Mouse (Mus musculus): ENCODE measurements around the gene Adgrd1. TPM values are rescaled to one million over a fixed set of nuclear protein-coding genes. Genes with fewer than 3 reads are reported as not detected.
"Not testable (repeated sequence)": the region's sequence is repeated elsewhere in the genome, so short reads cannot be mapped to it uniquely, and the experiment has no call there.

The Adgrd1 gene
- total and polyA plus RNA-seq, 3 experiments = 0.16 TPM; not detected in 2

DNA sequence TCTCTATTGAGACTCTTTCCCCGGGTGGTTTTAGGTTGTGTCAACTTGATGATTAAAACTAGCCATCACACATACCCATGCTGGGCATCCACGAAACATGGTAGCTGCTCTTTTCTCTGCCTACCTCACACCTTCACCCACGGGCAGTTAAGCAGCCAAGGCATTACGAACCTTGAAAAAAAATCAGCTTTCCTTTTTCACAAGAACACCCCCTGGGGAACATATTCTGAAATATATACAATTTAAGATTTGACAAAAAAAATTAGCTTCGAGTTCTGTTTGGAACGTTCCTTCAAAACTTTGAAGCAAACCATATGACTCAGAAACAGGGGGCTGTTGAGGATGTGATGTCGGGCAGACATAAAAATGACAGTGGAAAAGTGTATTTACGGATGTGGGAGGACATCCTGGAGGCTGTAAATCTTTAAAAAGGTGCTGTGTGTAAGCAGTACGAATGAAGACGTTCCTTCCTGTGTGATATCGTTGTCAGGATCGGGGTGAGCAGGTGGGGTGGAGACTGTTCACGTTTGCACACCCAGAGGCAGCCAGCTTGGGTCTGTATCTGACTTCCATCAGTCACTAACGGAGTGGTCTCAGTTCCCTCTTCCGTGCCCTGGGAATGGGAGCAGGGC is 25.2 kb downstream of the Adgrd1 start:
- H3K4me3 ChIP-seq (ENCODE audit: low read depth, low read length) = no peak overlapping the region
- no peak for TF ChIP-seq TAL1 (conservative IDR thresholded peaks at IDR 0.05; ENCODE audit: low read depth, low read length)
- TF ChIP-seq GATA1 (IDR thresholded peaks at IDR 0.05; ENCODE audit: borderline replicate concordance, low read length) = no peak
- peaks cover 60% of the 10 kb centered on the region for H3K9me3 ChIP-seq (replicated peaks)
- no peaks in the 10 kb centered on the region for H3K36me3 ChIP-seq (replicated peaks)
- ATAC-seq (ENCODE audit: extremely low read depth, insufficient number of reproducible peaks, low FRiP score, poor library complexity, severe bottlenecking) (no peak), DNase-seq (ENCODE audit: low spot score) (no peak)
- no peaks in the 10 kb centered on the region for H3K27me3 ChIP-seq (ENCODE audit: insufficient read depth, low read length)
- H3K4me1 ChIP-seq (ENCODE audit: insufficient read depth, low read depth, low read length) = no peaks in the 10 kb centered on the region

- no peaks in the 10 kb centered on the region for H3K27me3 ChIP-seq (ENCODE audit: insufficient read depth, low read length)
- no peaks in the 10 kb centered on the region for H3K4me1 ChIP-seq (ENCODE audit: insufficient read depth, low read depth, low read length)
- no peak for DNase-seq (ENCODE audit: low spot score)
- H3K4me3 ChIP-seq (ENCODE audit: low read depth, low read length) = no peak overlapping the region
- H3K9me3 ChIP-seq (replicated peaks) = peaks cover 61% of the 10 kb centered on the region
- ATAC-seq (ENCODE audit: extremely low read depth, insufficient number of reproducible peaks, low FRiP score, poor library complexity, severe bottlenecking) = no peak
- no peak for TF ChIP-seq GATA2 (IDR thresholded peaks at IDR 0.05; ENCODE audit: borderline replicate concordance, low read depth, low read length)
- no peak for TF ChIP-seq POLR2AphosphoS5 (IDR thresholded peaks at IDR 0.05; ENCODE audit: insufficient replicate concordance, low read depth, low read length)
- TF ChIP-seq CTCF (IDR thresholded peaks at IDR 0.05; ENCODE audit: low read depth, low read length) = no peak
- H3K36me3 ChIP-seq (replicated peaks) = no peaks in the 10 kb centered on the region
These were observed 25.9 kb downstream of the Adgrd1 start for GRCm38 (mm10) chr5:129122491-129122890.

GRCm38 (mm10) chr5:129124070-129124828 is 27.7 kb downstream of the Adgrd1 start:
- no peak for TF ChIP-seq TAL1 (conservative IDR thresholded peaks at IDR 0.05; ENCODE audit: low read depth, low read length)
- no peak for TF ChIP-seq GATA2 (IDR thresholded peaks at IDR 0.05; ENCODE audit: borderline replicate concordance, low read depth, low read length)
- TF ChIP-seq POLR2AphosphoS5 (IDR thresholded peaks at IDR 0.05; ENCODE audit: insufficient replicate concordance, low read depth, low read length) = no peak
- no peak for TF ChIP-seq CTCF (IDR thresholded peaks at IDR 0.05; ENCODE audit: low read depth, low read length)
- no peak for TF ChIP-seq GATA1 (IDR thresholded peaks at IDR 0.05; ENCODE audit: borderline replicate concordance, low read length)
- no peaks in the 10 kb centered on the region for H3K36me3 ChIP-seq (replicated peaks)
- H3K4me1 ChIP-seq (ENCODE audit: insufficient read depth, low read depth, low read length) = no peaks in the 10 kb centered on the region
- no peak overlapping the region for H3K4me3 ChIP-seq (ENCODE audit: low read depth, low read length)
- peaks cover 60% of the 10 kb centered on the region for H3K9me3 ChIP-seq (replicated peaks)
- no peaks in the 10 kb centered on the region for H3K27me3 ChIP-seq (ENCODE audit: insufficient read depth, low read length)
- ATAC-seq (ENCODE audit: extremely low read depth, insufficient number of reproducible peaks, low FRiP score, poor library complexity, severe bottlenecking) (no peak), DNase-seq (ENCODE audit: low spot score) (no peak)

DNA sequence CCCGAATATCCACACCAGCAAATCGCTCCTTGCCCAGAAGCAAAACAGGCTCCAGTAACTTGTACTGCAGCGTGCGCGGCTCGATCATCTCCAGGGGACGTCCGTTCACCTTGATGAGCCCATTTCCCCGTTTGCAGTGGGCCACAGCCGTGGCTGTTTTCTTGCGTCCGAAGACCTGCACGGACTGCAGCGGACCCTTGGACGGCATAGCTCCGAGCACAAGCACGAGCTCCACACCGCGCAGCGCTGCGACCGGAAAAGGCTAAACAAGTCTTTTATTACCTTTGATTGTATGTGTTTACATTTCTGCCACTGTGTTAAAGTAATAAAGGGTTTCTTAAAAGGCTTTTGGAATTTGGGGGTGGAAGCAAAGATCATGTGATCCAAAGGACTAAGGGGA is 31.8 kb downstream of the Adgrd1 start:
- H3K4me3 ChIP-seq (ENCODE audit: low read depth, low read length); H3K27me3 ChIP-seq (ENCODE audit: insufficient read depth, low read length); DNase-seq (ENCODE audit: low spot score); H3K36me3 ChIP-seq (replicated peaks); H3K4me1 ChIP-seq (ENCODE audit: insufficient read depth, low read depth, low read length); ATAC-seq (ENCODE audit: extremely low read depth, insufficient number of reproducible peaks, low FRiP score, poor library complexity, severe bottlenecking): not testable (repeated sequence)
- H3K9me3 ChIP-seq (replicated peaks) = peaks cover 62% of the 10 kb centered on the region

- H3K27me3 ChIP-seq (ENCODE audit: insufficient read depth, low read length) = no peaks in the 10 kb centered on the region
- H3K9me3 ChIP-seq (replicated peaks) = peaks cover 64% of the 10 kb centered on the region
- no peak overlapping the region for H3K4me3 ChIP-seq (ENCODE audit: low read depth, low read length)
- no peaks in the 10 kb centered on the region for H3K36me3 ChIP-seq (replicated peaks)
- H3K4me1 ChIP-seq (ENCODE audit: insufficient read depth, low read depth, low read length) = no peaks in the 10 kb centered on the region
- ATAC-seq (ENCODE audit: extremely low read depth, insufficient number of reproducible peaks, low FRiP score, poor library complexity, severe bottlenecking) (no peak), DNase-seq (ENCODE audit: low spot score) (no peak)
- TF ChIP-seq POLR2AphosphoS5 (IDR thresholded peaks at IDR 0.05; ENCODE audit: insufficient replicate concordance, low read depth, low read length) = no peak
- no peak for TF ChIP-seq GATA1 (IDR thresholded peaks at IDR 0.05; ENCODE audit: borderline replicate concordance, low read length)
- TF ChIP-seq TAL1 (conservative IDR thresholded peaks at IDR 0.05; ENCODE audit: low read depth, low read length) = no peak
- no peak for TF ChIP-seq GATA2 (IDR thresholded peaks at IDR 0.05; ENCODE audit: borderline replicate concordance, low read depth, low read length)
- TF ChIP-seq CTCF (IDR thresholded peaks at IDR 0.05; ENCODE audit: low read depth, low read length) = no peak
These were observed 33.8 kb downstream of the Adgrd1 start for GRCm38 (mm10) chr5:129130301-129130700.

DNA sequence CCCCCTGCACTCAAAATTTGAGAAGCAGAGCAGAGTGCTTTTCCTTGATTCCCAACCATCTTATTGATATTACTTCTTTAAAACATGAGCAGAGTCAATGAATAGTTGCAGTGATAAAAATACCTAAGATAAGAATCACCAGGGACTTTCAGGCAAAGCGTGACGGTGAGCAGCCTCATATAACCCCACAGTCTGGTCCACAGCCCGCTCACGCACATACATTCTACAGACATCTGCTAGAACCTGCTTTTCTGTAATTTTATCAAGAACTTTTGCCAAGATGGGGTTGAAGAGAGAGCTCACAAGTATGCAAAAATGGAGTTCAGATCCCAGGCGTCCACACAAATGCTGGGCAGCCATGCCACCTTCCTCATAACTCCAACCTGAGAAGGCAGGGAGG is 40.9 kb downstream of the Adgrd1 start:
- Histone ChIP-seq H3K9me3 (replicated peaks) (peaks cover 92% of the 10 kb centered on the region), H3K27me3 (ENCODE audit: insufficient read depth, low read length) (no peaks in the 10 kb centered on the region), H3K36me3 (replicated peaks) (no peaks in the 10 kb centered on the region), H3K4me1 (ENCODE audit: insufficient read depth, low read depth, low read length) (no peaks in the 10 kb centered on the region), H3K4me3 (ENCODE audit: low read depth, low read length) (no peak overlapping the region)
- ATAC-seq (ENCODE audit: extremely low read depth, insufficient number of reproducible peaks, low FRiP score, poor library complexity, severe bottlenecking) (no peak), DNase-seq (ENCODE audit: low spot score) (no peak)
- TF ChIP-seq GATA1 (IDR thresholded peaks at IDR 0.05; ENCODE audit: borderline replicate concordance, low read length) (no peak), GATA2 (IDR thresholded peaks at IDR 0.05; ENCODE audit: borderline replicate concordance, low read depth, low read length) (no peak), POLR2AphosphoS5 (IDR thresholded peaks at IDR 0.05; ENCODE audit: insufficient replicate concordance, low read depth, low read length) (no peak), TAL1 (conservative IDR thresholded peaks at IDR 0.05; ENCODE audit: low read depth, low read length) (no peak)

Data from G1E (cell line).